Mouse (Mus musculus): ENCODE results near the gene Cntnap2. TPM values are rescaled to one million over a fixed set of nuclear protein-coding genes. Genes with fewer than 3 reads are reported as not detected.

Cntnap2 gene
- polyA plus RNA-seq, 1 experiment from 2014 or later: 6.9 TPM

- no peaks in the 10 kb centered on the region for H3K9me3 ChIP-seq (ENCODE audit: control insufficient read depth, low read length)
- no peak overlapping the region for H3K4me2 ChIP-seq (ENCODE audit: low read depth)
- no peak overlapping the region for H3K27ac ChIP-seq (ENCODE audit: low read depth, low read length)
- no peaks in the 10 kb centered on the region for H3K4me1 ChIP-seq (ENCODE audit: control insufficient read depth, insufficient read depth, low read length)
- no peak overlapping the region for H3K4me3 ChIP-seq (ENCODE audit: low read depth, low read length)
- no peaks in the 10 kb centered on the region for H3K27me3 ChIP-seq (ENCODE audit: control insufficient read depth, insufficient read depth, low read length)
- ATAC-seq (ENCODE audit: insufficient read depth, low FRiP score, low TSS enrichment) (no peak), DNase-seq (ENCODE audit: low spot score) (no peak)
- H3K9ac ChIP-seq (ENCODE audit: low read length): no peak overlapping the region
- 94% methylated on average over 1 of the region's 1 CpGs for WGBS
- no peaks in the 10 kb centered on the region for H3K36me3 ChIP-seq (ENCODE audit: control insufficient read depth, insufficient read depth, low read length)
Observed at GRCm38 (mm10) chr6:45991086-45991485, 931.9 kb downstream of the Cntnap2 start.

- Histone ChIP-seq H3K4me3 (ENCODE audit: low read depth, low read length) (no peak overlapping the region), H3K4me2 (ENCODE audit: low read depth) (no peak overlapping the region), H3K27ac (ENCODE audit: low read depth, low read length) (no peak overlapping the region), H3K4me1 (ENCODE audit: control insufficient read depth, insufficient read depth, low read length) (no peaks in the 10 kb centered on the region), H3K36me3 (ENCODE audit: control insufficient read depth, insufficient read depth, low read length) (no peaks in the 10 kb centered on the region), H3K9me3 (ENCODE audit: control insufficient read depth, low read length) (no peaks in the 10 kb centered on the region), H3K9ac (ENCODE audit: low read length) (no peak overlapping the region), H3K27me3 (ENCODE audit: control insufficient read depth, insufficient read depth, low read length) (no peaks in the 10 kb centered on the region)
- DNase-seq (ENCODE audit: low spot score) (no peak), ATAC-seq (ENCODE audit: insufficient read depth, low FRiP score, low TSS enrichment) (no peak)
- 85% methylated on average over 2 of the region's 2 CpGs for WGBS
Observed at GRCm38 (mm10) chr6:46022515-46023143, 963.5 kb downstream of the Cntnap2 start.

- H3K4me3 ChIP-seq (ENCODE audit: low read depth, low read length): no peak overlapping the region
- no peaks in the 10 kb centered on the region for H3K36me3 ChIP-seq (ENCODE audit: control insufficient read depth, insufficient read depth, low read length)
- no peak overlapping the region for H3K4me2 ChIP-seq (ENCODE audit: low read depth)
- no peaks in the 10 kb centered on the region for H3K4me1 ChIP-seq (ENCODE audit: control insufficient read depth, insufficient read depth, low read length)
- H3K9me3 ChIP-seq (ENCODE audit: control insufficient read depth, low read length): no peaks in the 10 kb centered on the region
- DNase-seq (ENCODE audit: low spot score): no peak
- no peak for ATAC-seq (ENCODE audit: insufficient read depth, low FRiP score, low TSS enrichment)
- no peaks in the 10 kb centered on the region for H3K27me3 ChIP-seq (ENCODE audit: control insufficient read depth, insufficient read depth, low read length)
- H3K27ac ChIP-seq (ENCODE audit: low read depth, low read length): no peak overlapping the region
- H3K9ac ChIP-seq (ENCODE audit: low read length): no peak overlapping the region
- WGBS: 79% methylated on average over 2 of the region's 2 CpGs
Observed at GRCm38 (mm10) chr6:46031821-46032594, 972.9 kb downstream of the Cntnap2 start.

DNA sequence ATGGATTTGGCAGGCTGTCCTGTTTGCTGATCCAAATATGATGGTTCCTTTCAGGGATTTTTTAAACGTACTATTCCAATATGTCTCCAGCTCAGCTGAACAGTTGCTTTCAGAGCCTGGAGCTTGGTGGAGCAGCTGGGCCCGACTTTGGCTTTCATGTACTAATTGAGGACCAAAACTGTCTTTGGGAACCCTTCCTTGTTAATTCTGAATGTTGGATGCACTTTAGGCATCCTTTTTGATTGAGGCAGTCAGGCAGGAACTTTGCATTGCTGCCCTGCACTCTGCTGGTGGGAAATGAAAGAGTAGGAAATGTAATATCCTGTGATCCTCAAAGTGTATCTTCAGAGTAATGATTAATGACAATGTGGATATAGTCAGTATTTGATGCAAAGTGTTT is 974.0 kb downstream of the Cntnap2 start:
- Histone ChIP-seq H3K9me3 (ENCODE audit: control insufficient read depth, low read length) (no peaks in the 10 kb centered on the region), H3K36me3 (ENCODE audit: control insufficient read depth, insufficient read depth, low read length) (no peaks in the 10 kb centered on the region), H3K27ac (ENCODE audit: low read depth, low read length) (no peak overlapping the region), H3K27me3 (ENCODE audit: control insufficient read depth, insufficient read depth, low read length) (no peaks in the 10 kb centered on the region), H3K9ac (ENCODE audit: low read length) (no peak overlapping the region), H3K4me1 (ENCODE audit: control insufficient read depth, insufficient read depth, low read length) (no peaks in the 10 kb centered on the region), H3K4me2 (ENCODE audit: low read depth) (no peak overlapping the region), H3K4me3 (ENCODE audit: low read depth, low read length) (no peak overlapping the region)
- DNase-seq (ENCODE audit: low spot score) (no peak), ATAC-seq (ENCODE audit: insufficient read depth, low FRiP score, low TSS enrichment) (no peak)
- WGBS: 78% methylated on average over 2 of the region's 2 CpGs

GRCm38 (mm10) chr6:46040671-46041070 is 981.5 kb downstream of the Cntnap2 start:
- H3K9me3 ChIP-seq (ENCODE audit: control insufficient read depth, low read length): no peaks in the 10 kb centered on the region
- no peaks in the 10 kb centered on the region for H3K27me3 ChIP-seq (ENCODE audit: control insufficient read depth, insufficient read depth, low read length)
- WGBS: 92% methylated on average over 4 of the region's 4 CpGs
- no peak for DNase-seq (ENCODE audit: low spot score)
- no peak overlapping the region for H3K4me2 ChIP-seq (ENCODE audit: low read depth)
- H3K9ac ChIP-seq (ENCODE audit: low read length): no peak overlapping the region
- no peak overlapping the region for H3K4me3 ChIP-seq (ENCODE audit: low read depth, low read length)
- no peaks in the 10 kb centered on the region for H3K4me1 ChIP-seq (ENCODE audit: control insufficient read depth, insufficient read depth, low read length)
- no peak for ATAC-seq (ENCODE audit: insufficient read depth, low FRiP score, low TSS enrichment)
- H3K36me3 ChIP-seq (ENCODE audit: control insufficient read depth, insufficient read depth, low read length): no peaks in the 10 kb centered on the region
- H3K27ac ChIP-seq (ENCODE audit: low read depth, low read length): no peak overlapping the region

GRCm38 (mm10) chr6:46080236-46080635 is 1021.1 kb downstream of the Cntnap2 start:
- ATAC-seq (ENCODE audit: insufficient read depth, low FRiP score, low TSS enrichment): no peak
- no peak overlapping the region for H3K9ac ChIP-seq (ENCODE audit: low read length)
- no peak for DNase-seq (ENCODE audit: low spot score)
- no peaks in the 10 kb centered on the region for H3K36me3 ChIP-seq (ENCODE audit: control insufficient read depth, insufficient read depth, low read length)
- no peaks in the 10 kb centered on the region for H3K27me3 ChIP-seq (ENCODE audit: control insufficient read depth, insufficient read depth, low read length)
- no peaks in the 10 kb centered on the region for H3K9me3 ChIP-seq (ENCODE audit: control insufficient read depth, low read length)
- WGBS: 56% methylated on average over 2 of the region's 2 CpGs
- H3K27ac ChIP-seq (ENCODE audit: low read depth, low read length): no peak overlapping the region
- H3K4me1 ChIP-seq (ENCODE audit: control insufficient read depth, insufficient read depth, low read length): no peaks in the 10 kb centered on the region
- H3K4me2 ChIP-seq (ENCODE audit: low read depth): no peak overlapping the region
- H3K4me3 ChIP-seq (ENCODE audit: low read depth, low read length): no peak overlapping the region

DNA sequence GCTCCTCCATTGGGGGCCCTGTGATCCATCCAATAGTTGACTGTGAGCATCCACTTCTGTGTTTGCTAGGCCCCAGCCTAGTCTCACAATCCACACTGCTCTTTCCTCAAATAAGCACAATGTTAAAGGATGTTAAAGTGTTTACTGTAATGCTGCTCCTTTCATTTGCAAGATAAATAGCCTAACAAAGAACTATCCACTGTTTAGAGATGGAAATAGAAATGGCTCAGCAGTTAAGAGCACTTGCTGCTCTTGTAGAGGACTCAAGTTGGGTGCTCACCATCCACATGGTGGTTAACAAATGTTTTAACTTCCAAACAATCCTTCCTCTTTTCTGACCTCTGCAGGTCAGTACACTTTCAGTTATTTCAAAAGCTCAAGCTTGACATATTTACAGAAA is 1022.3 kb downstream of the Cntnap2 start:
- Histone ChIP-seq H3K27me3 (ENCODE audit: control insufficient read depth, insufficient read depth, low read length) (no peaks in the 10 kb centered on the region), H3K4me1 (ENCODE audit: control insufficient read depth, insufficient read depth, low read length) (no peaks in the 10 kb centered on the region), H3K4me3 (ENCODE audit: low read depth, low read length) (no peak overlapping the region), H3K27ac (ENCODE audit: low read depth, low read length) (no peak overlapping the region), H3K9me3 (ENCODE audit: control insufficient read depth, low read length) (no peaks in the 10 kb centered on the region), H3K36me3 (ENCODE audit: control insufficient read depth, insufficient read depth, low read length) (no peaks in the 10 kb centered on the region), H3K4me2 (ENCODE audit: low read depth) (no peak overlapping the region), H3K9ac (ENCODE audit: low read length) (no peak overlapping the region)
- no peak for DNase-seq (ENCODE audit: low spot score)
- ATAC-seq (ENCODE audit: insufficient read depth, low FRiP score, low TSS enrichment): no peak

DNA sequence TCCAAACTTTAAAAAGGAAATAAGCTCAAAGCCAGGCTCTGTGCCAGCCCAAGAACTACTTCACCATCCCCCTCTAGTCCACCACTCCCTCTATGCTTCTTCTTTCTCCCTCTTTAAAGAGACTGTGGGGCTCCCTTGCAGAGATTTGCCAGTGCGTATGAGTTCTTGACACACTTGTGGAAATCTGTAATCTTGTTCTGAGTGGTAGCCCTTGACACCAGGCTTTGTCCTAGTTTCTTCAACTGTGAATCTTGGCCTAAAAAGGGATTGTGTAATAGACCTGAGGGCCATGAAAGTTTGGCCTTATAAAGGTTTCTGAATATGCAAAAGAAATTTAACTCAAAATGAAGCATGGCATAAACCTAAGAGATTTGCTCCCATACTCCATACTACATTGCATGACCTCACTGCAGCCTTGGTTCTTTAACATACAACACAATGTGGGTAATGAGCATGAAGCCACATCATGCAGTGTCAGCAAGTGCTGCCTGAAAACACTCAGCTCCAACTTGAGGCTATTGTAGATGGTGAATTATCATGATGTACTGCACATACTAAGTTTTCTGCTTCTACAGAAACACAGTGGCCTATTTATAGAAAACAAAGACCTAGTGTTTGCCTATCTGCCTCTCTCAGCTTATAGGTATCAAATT is 1084.2 kb downstream of the Cntnap2 start:
- Histone ChIP-seq H3K4me3 (ENCODE audit: low read depth, low read length) (no peak overlapping the region), H3K9me3 (ENCODE audit: control insufficient read depth, low read length) (no peaks in the 10 kb centered on the region), H3K27me3 (ENCODE audit: control insufficient read depth, insufficient read depth, low read length) (no peaks in the 10 kb centered on the region), H3K9ac (ENCODE audit: low read length) (no peak overlapping the region), H3K27ac (ENCODE audit: low read depth, low read length) (no peak overlapping the region), H3K4me1 (ENCODE audit: control insufficient read depth, insufficient read depth, low read length) (no peaks in the 10 kb centered on the region), H3K4me2 (ENCODE audit: low read depth) (no peak overlapping the region), H3K36me3 (ENCODE audit: control insufficient read depth, insufficient read depth, low read length) (no peaks in the 10 kb centered on the region)
- ATAC-seq (ENCODE audit: insufficient read depth, low FRiP score, low TSS enrichment) (no peak), DNase-seq (ENCODE audit: low spot score) (no peak)
- 91% methylated on average over 1 of the region's 1 CpGs for WGBS

GRCm38 (mm10) chr6:46166837-46167236 is 1107.7 kb downstream of the Cntnap2 start:
- Histone ChIP-seq H3K4me2 (ENCODE audit: low read depth) (no peak overlapping the region), H3K36me3 (ENCODE audit: control insufficient read depth, insufficient read depth, low read length) (no peaks in the 10 kb centered on the region), H3K27me3 (ENCODE audit: control insufficient read depth, insufficient read depth, low read length) (no peaks in the 10 kb centered on the region), H3K4me3 (ENCODE audit: low read depth, low read length) (no peak overlapping the region), H3K4me1 (ENCODE audit: control insufficient read depth, insufficient read depth, low read length) (no peaks in the 10 kb centered on the region), H3K9me3 (ENCODE audit: control insufficient read depth, low read length) (no peaks in the 10 kb centered on the region), H3K9ac (ENCODE audit: low read length) (no peak overlapping the region), H3K27ac (ENCODE audit: low read depth, low read length) (no peak overlapping the region)
- WGBS: 82% methylated on average over 1 of the region's 1 CpGs
- DNase-seq (ENCODE audit: low spot score) (no peak), ATAC-seq (ENCODE audit: insufficient read depth, low FRiP score, low TSS enrichment) (no peak)

Measured in neural tube, embryonic 11.5 days (tissue).